Mouse (Mus musculus): ENCODE data around the gene Gpr25. TPM values are rescaled to one million over a fixed set of nuclear protein-coding genes. Genes with fewer than 3 reads are reported as not detected.
A peak's percentile ranks its signal among the peaks of the same experiment; 100 is the strongest.

The Gpr25 gene
- total and polyA plus RNA-seq, 3 experiments: not detected

DNA sequence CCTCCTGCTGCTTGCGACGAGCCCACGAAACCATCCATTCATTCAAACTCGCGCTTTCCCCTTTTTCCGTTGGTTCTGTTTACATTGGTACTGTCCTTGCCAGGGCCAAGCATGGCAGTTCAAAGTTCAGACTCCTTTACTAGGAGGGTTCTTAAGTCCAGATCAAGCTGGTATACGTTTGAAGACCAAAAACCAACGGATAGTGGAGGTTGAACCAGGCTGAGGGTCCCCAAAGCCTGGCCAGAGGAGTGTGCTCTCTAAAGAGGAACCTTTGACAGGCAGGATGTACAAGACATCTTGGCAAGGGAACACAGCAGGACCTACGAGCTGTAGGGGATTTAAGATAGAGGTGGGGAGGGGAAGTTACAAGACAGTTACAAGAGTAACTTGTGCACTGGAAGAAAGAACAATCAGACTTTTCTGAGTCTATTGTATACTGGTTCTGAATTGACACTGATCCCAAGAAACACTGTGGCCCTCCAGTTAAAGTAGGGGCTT is 26.0 kb downstream of the Gpr25 start:
- Histone ChIP-seq H3K9me3 (replicated peaks; ENCODE audit: insufficient read depth, low read length) (no peaks in the 10 kb centered on the region), H3K4me1 (ENCODE audit: control insufficient read depth in 1 of 2, insufficient read depth in 2 of 2, low read length in 2 of 2) (peaks cover 0 to 6% of the 10 kb centered on the region in 2 experiments; a peak in 2 of 4 replicates), H3K4me3 (ENCODE audit: control insufficient read depth in 1 of 2, insufficient read depth in 1 of 2, low read depth in 2 of 2, low read length in 2 of 2) (peak overlapping the region; percentile 58 to 77), H3K27ac (ENCODE audit: control insufficient read depth, low read depth, low read length) (peak overlapping the region; percentile 50), H3K9ac (ENCODE audit: control insufficient read depth, low read depth, low read length, poor library complexity, severe bottlenecking) (peak overlapping the region; percentile 74), H3K27me3 (ENCODE audit: control insufficient read depth in 1 of 2, insufficient read depth in 2 of 2, low read length in 2 of 2) (no peaks in the 10 kb centered on the region), H3K79me2 (ENCODE audit: control insufficient read depth, insufficient read depth, low read length, poor library complexity) (no peaks in the 10 kb centered on the region), H3K36me3 (ENCODE audit: control insufficient read depth in 1 of 2, insufficient read depth in 2 of 2, low read length in 2 of 2) (peaks cover 0 to 3% of the 10 kb centered on the region in 2 experiments; a peak in 2 of 4 replicates)
- TF ChIP-seq CTCF (IDR thresholded peaks at IDR 0.05 in 2 of 3, conservative IDR thresholded peaks at IDR 0.05 in 1 of 3; ENCODE audit: control insufficient read depth in 1 of 3, insufficient read depth in 1 of 3, low read depth in 2 of 3, low read length in 3 of 3, poor library complexity in 1 of 3, severe bottlenecking in 1 of 3): peak in 1 of 3 experiments; percentile 47; a peak in 1 of 6 replicates
- peak; percentile 20; the same call in 1 of the 2 replicates for TF ChIP-seq SIN3A (IDR thresholded peaks at IDR 0.05; ENCODE audit: low read length)
- no peak for TF ChIP-seq GATA1 (IDR thresholded peaks at IDR 0.05; ENCODE audit: low read depth, low read length)
- TF ChIP-seq EP300 (IDR thresholded peaks at IDR 0.05; ENCODE audit: low read depth in 1 of 2, low read length in 2 of 2): no peak
- TF ChIP-seq ZNF384 (IDR thresholded peaks at IDR 0.05; ENCODE audit: low read depth, low read length): no peak
- TF ChIP-seq MAX (IDR thresholded peaks at IDR 0.05; ENCODE audit: low read length): 0 out of 2 replicates have a peak, but pooled peaks have one; percentile 14
- TF ChIP-seq MYC (IDR thresholded peaks at IDR 0.05; ENCODE audit: low read depth, low read length): 0 out of 2 replicates have a peak, but pooled peaks have one; percentile 24
- peak; percentile 83 for DNase-seq (ENCODE audit: low read depth, low spot score)

DNA sequence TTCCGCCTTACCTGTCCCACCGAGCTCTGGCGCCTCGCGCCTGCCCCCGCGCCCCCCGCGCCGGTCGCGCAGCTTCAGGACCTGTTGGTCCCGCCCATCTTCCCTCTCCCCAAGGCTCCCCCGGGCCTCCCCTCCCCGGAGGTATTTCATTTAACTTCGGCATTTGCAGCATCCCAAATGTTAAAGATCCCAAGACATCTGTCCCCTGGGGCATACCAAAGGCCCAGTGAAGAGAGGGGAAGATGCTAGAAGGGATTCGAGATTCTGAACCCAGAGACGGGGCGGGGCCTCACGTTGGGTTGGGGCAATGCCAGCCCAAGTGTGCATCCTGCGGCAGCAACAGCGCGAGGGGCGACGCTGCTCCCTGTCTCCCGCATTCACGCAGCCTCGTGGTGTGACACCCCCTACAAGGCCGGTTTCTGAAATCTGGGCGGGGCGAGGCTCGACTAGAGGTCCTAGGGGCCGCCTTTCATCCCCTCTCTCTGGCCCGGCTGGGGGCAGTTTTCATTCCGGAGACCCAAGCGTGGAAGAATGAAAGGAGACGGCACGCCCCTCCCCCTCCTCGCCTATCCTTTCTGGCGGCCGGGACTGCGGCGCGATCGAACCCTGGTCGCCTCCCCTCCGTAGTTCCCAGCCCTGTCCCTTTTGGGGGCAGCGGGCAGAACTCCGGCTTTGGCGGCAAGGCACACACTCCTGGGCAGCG is 26.6 kb downstream of the Gpr25 start, which contains the start of gene Inava:
Inava (minus strand) TSS at position 373 of the 703 bp plus-strand sequence.
- Histone ChIP-seq H3K4me3 (ENCODE audit: control insufficient read depth in 1 of 2, insufficient read depth in 1 of 2, low read depth in 2 of 2, low read length in 2 of 2) (peak within 1 kb of the TSS; percentile 58 to 77), H3K27me3 (ENCODE audit: control insufficient read depth in 1 of 2, insufficient read depth in 2 of 2, low read length in 2 of 2) (no peaks in the 10 kb centered on the region), H3K9ac (ENCODE audit: control insufficient read depth, low read depth, low read length, poor library complexity, severe bottlenecking) (peak within 1 kb of the TSS; percentile 74), H3K9me3 (replicated peaks; ENCODE audit: insufficient read depth, low read length) (no peaks in the 10 kb centered on the region), H3K27ac (ENCODE audit: control insufficient read depth, low read depth, low read length) (peak within 1 kb of the TSS; percentile 50), H3K79me2 (ENCODE audit: control insufficient read depth, insufficient read depth, low read length, poor library complexity) (no peaks in the 10 kb centered on the region), H3K4me1 (ENCODE audit: control insufficient read depth in 1 of 2, insufficient read depth in 2 of 2, low read length in 2 of 2) (peaks cover 0 to 9% of the 10 kb centered on the region in 2 experiments; a peak in 3 of 4 replicates), H3K36me3 (ENCODE audit: control insufficient read depth in 1 of 2, insufficient read depth in 2 of 2, low read length in 2 of 2) (peaks cover 0 to 3% of the 10 kb centered on the region in 2 experiments; a peak in 2 of 4 replicates)
- peak; percentile 82 for DNase-seq (ENCODE audit: low read depth, low spot score)
- TF ChIP-seq CTCF (IDR thresholded peaks at IDR 0.05 in 2 of 3, conservative IDR thresholded peaks at IDR 0.05 in 1 of 3; ENCODE audit: control insufficient read depth in 1 of 3, insufficient read depth in 1 of 3, low read depth in 2 of 3, low read length in 3 of 3, poor library complexity in 1 of 3, severe bottlenecking in 1 of 3) (peak in 1 of 3 experiments; percentile 48; a peak in 3 of 6 replicates), JUND (IDR thresholded peaks at IDR 0.05; ENCODE audit: low read depth, low read length) (no peak), POLR2AphosphoS5 (IDR thresholded peaks at IDR 0.05; ENCODE audit: borderline replicate concordance, low read depth, low read length) (no peak), ZMIZ1 (IDR thresholded peaks at IDR 0.05; ENCODE audit: low read depth, low read length) (no peak), POLR2A (IDR thresholded peaks at IDR 0.05; ENCODE audit: control insufficient read depth in 1 of 2, insufficient read depth in 1 of 2, low read depth in 1 of 2, low read length in 2 of 2, poor library complexity in 1 of 2) (peak; percentile 46 to 51; a peak in 2 of 4 replicates), MAX (IDR thresholded peaks at IDR 0.05; ENCODE audit: low read length) (peak; percentile 39; the same call in 1 of the 2 replicates), GATA1 (IDR thresholded peaks at IDR 0.05; ENCODE audit: low read depth, low read length) (no peak), BHLHE40 (IDR thresholded peaks at IDR 0.05; ENCODE audit: borderline replicate concordance, low read depth, low read length) (no peak), SIN3A (IDR thresholded peaks at IDR 0.05; ENCODE audit: low read length) (peak; percentile 34), ZNF384 (IDR thresholded peaks at IDR 0.05; ENCODE audit: low read depth, low read length) (no peak), HCFC1 (IDR thresholded peaks at IDR 0.05; ENCODE audit: low read depth, low read length) (no peak; the same call in 1 of the 2 replicates), MXI1 (IDR thresholded peaks at IDR 0.05; ENCODE audit: low read depth, low read length) (peak; percentile 26; the same call in 1 of the 2 replicates), ETS1 (IDR thresholded peaks at IDR 0.05; ENCODE audit: low read depth, low read length) (no peak), RCOR1 (IDR thresholded peaks at IDR 0.05; ENCODE audit: low read depth, low read length) (peak; percentile 41; the same call in 1 of the 2 replicates), E2F4 (IDR thresholded peaks at IDR 0.05; ENCODE audit: borderline replicate concordance, low read depth, low read length) (no peak), TCF12 (IDR thresholded peaks at IDR 0.05; ENCODE audit: low read depth, low read length) (no peak; the same call in 1 of the 2 replicates), USF1 (IDR thresholded peaks at IDR 0.05; ENCODE audit: low read depth, low read length) (no peak), ELF1 (IDR thresholded peaks at IDR 0.05; ENCODE audit: low read depth, low read length) (0 out of 2 replicates have a peak, but pooled peaks have one; percentile 2), MEF2A (IDR thresholded peaks at IDR 0.05; ENCODE audit: extremely low read depth, insufficient replicate concordance, low read depth, low read length, poor library complexity, severe bottlenecking) (no peak), TBP (IDR thresholded peaks at IDR 0.05; ENCODE audit: low read depth, low read length) (no peak; the same call in 1 of the 2 replicates), NELFE (IDR thresholded peaks at IDR 0.05; ENCODE audit: low read depth, low read length) (peak; percentile 53), RAD21 (IDR thresholded peaks at IDR 0.05; ENCODE audit: low read depth, low read length) (no peak), MYC (IDR thresholded peaks at IDR 0.05; ENCODE audit: low read depth, low read length) (no peak), MYB (IDR thresholded peaks at IDR 0.05; ENCODE audit: low read depth, low read length) (no peak), CHD1 (IDR thresholded peaks at IDR 0.05; ENCODE audit: low read depth, low read length) (peak; percentile 99), USF2 (IDR thresholded peaks at IDR 0.05; ENCODE audit: borderline replicate concordance in 1 of 2, insufficient read depth in 1 of 2, low read depth in 1 of 2, low read length in 2 of 2) (no peak)

Measured in MEL (cell line).